Mouse (Mus musculus): ENCODE data around the gene Ciao2b. TPM values are rescaled to one million over a fixed set of nuclear protein-coding genes. Genes with fewer than 3 reads are reported as not detected.

Gene Ciao2b
- polyA plus RNA-seq, 1 experiment from 2014 or later: 92.6 TPM

GRCm38 (mm10) chr8:104628402-104628801 is 13.4 kb downstream of the Ciao2b start:
- H3K4me1 ChIP-seq (ENCODE audit: control insufficient read depth, insufficient read depth, low read length): peaks cover 13% of the 10 kb centered on the region; the same call in 1 of the 2 replicates
- no peak overlapping the region for H3K9ac ChIP-seq (ENCODE audit: low read length)
- no peaks in the 10 kb centered on the region for H3K9me3 ChIP-seq (replicated peaks; ENCODE audit: control insufficient read depth, low read length)
- WGBS: 94% methylated on average over 21 of the region's 21 CpGs
- no peak overlapping the region for H3K27ac ChIP-seq (ENCODE audit: low read length)
- no peak overlapping the region for H3K4me3 ChIP-seq (replicated peaks; ENCODE audit: low read length)
- no peaks in the 10 kb centered on the region for H3K36me3 ChIP-seq (ENCODE audit: control insufficient read depth, insufficient read depth, low read length)
- peaks cover 8% of the 10 kb centered on the region; the same call in 1 of the 2 replicates for H3K27me3 ChIP-seq (ENCODE audit: control insufficient read depth, insufficient read depth, low read length)
- ATAC-seq (ENCODE audit: insufficient read depth, low FRiP score): no peak
- H3K4me2 ChIP-seq (ENCODE audit: low read depth, low read length): no peak overlapping the region

GRCm38 (mm10) chr8:104627065-104627740 is 14.6 kb downstream of the Ciao2b start:
- ATAC-seq (ENCODE audit: insufficient read depth, low FRiP score): no peak
- no peak overlapping the region for H3K27ac ChIP-seq (ENCODE audit: low read length)
- no peaks in the 10 kb centered on the region for H3K36me3 ChIP-seq (ENCODE audit: control insufficient read depth, insufficient read depth, low read length)
- peaks cover 8% of the 10 kb centered on the region; the same call in 1 of the 2 replicates for H3K27me3 ChIP-seq (ENCODE audit: control insufficient read depth, insufficient read depth, low read length)
- no peak overlapping the region for H3K9ac ChIP-seq (ENCODE audit: low read length)
- H3K4me1 ChIP-seq (ENCODE audit: control insufficient read depth, insufficient read depth, low read length): peaks cover 10% of the 10 kb centered on the region; the same call in 1 of the 2 replicates
- no peak overlapping the region for H3K4me3 ChIP-seq (replicated peaks; ENCODE audit: low read length)
- WGBS: 73% methylated on average over 4 of the region's 4 CpGs
- H3K9me3 ChIP-seq (replicated peaks; ENCODE audit: control insufficient read depth, low read length): no peaks in the 10 kb centered on the region
- no peak overlapping the region for H3K4me2 ChIP-seq (ENCODE audit: low read depth, low read length)

GRCm38 (mm10) chr8:104624161-104624560 is 17.6 kb downstream of the Ciao2b start, which contains the start of gene Cdh16:
TSS of gene Cdh16 (minus strand) at chr8:104624396.
- 54% methylated on average over 6 of the region's 6 CpGs for WGBS
- Histone ChIP-seq H3K4me2 (ENCODE audit: low read depth, low read length) (no peak within 1 kb of the TSS), H3K9me3 (replicated peaks; ENCODE audit: control insufficient read depth, low read length) (no peaks in the 10 kb centered on the region), H3K4me3 (replicated peaks; ENCODE audit: low read length) (no peak within 1 kb of the TSS), H3K27ac (ENCODE audit: low read length) (no peak within 1 kb of the TSS), H3K27me3 (ENCODE audit: control insufficient read depth, insufficient read depth, low read length) (no peaks in the 10 kb centered on the region), H3K36me3 (ENCODE audit: control insufficient read depth, insufficient read depth, low read length) (no peaks in the 10 kb centered on the region), H3K4me1 (ENCODE audit: control insufficient read depth, insufficient read depth, low read length) (no peaks in the 10 kb centered on the region), H3K9ac (ENCODE audit: low read length) (no peak within 1 kb of the TSS)
- ATAC-seq (ENCODE audit: insufficient read depth, low FRiP score): no peak

- H3K9ac ChIP-seq (ENCODE audit: low read length): no peak overlapping the region
- no peak for ATAC-seq (ENCODE audit: insufficient read depth, low FRiP score)
- H3K4me2 ChIP-seq (ENCODE audit: low read depth, low read length): no peak overlapping the region
- H3K9me3 ChIP-seq (replicated peaks; ENCODE audit: control insufficient read depth, low read length): no peaks in the 10 kb centered on the region
- no peak overlapping the region for H3K27ac ChIP-seq (ENCODE audit: low read length)
- H3K27me3 ChIP-seq (ENCODE audit: control insufficient read depth, insufficient read depth, low read length): no peaks in the 10 kb centered on the region
- no peaks in the 10 kb centered on the region for H3K36me3 ChIP-seq (ENCODE audit: control insufficient read depth, insufficient read depth, low read length)
- H3K4me3 ChIP-seq (replicated peaks; ENCODE audit: low read length): no peak overlapping the region
- H3K4me1 ChIP-seq (ENCODE audit: control insufficient read depth, insufficient read depth, low read length): no peaks in the 10 kb centered on the region
- WGBS: 69% methylated on average over 5 of the region's 5 CpGs
These were observed 21.0 kb downstream of the Ciao2b start for GRCm38 (mm10) chr8:104620765-104621164.

GRCm38 (mm10) chr8:104613119-104613518 is 28.6 kb downstream of the Ciao2b start:
- ATAC-seq (ENCODE audit: insufficient read depth, low FRiP score): no peak
- no peaks in the 10 kb centered on the region for H3K27me3 ChIP-seq (ENCODE audit: control insufficient read depth, insufficient read depth, low read length)
- no peak overlapping the region for H3K4me3 ChIP-seq (replicated peaks; ENCODE audit: low read length)
- no peak overlapping the region for H3K27ac ChIP-seq (ENCODE audit: low read length)
- H3K4me2 ChIP-seq (ENCODE audit: low read depth, low read length): no peak overlapping the region
- H3K4me1 ChIP-seq (ENCODE audit: control insufficient read depth, insufficient read depth, low read length): no peaks in the 10 kb centered on the region
- no peaks in the 10 kb centered on the region for H3K36me3 ChIP-seq (ENCODE audit: control insufficient read depth, insufficient read depth, low read length)
- no peaks in the 10 kb centered on the region for H3K9me3 ChIP-seq (replicated peaks; ENCODE audit: control insufficient read depth, low read length)
- WGBS: 66% methylated on average over 4 of the region's 4 CpGs
- H3K9ac ChIP-seq (ENCODE audit: low read length): no peak overlapping the region

GRCm38 (mm10) chr8:104611613-104612012 is 30.2 kb downstream of the Ciao2b start:
- WGBS: 32% methylated on average over 4 of the region's 4 CpGs
- H3K9me3 ChIP-seq (replicated peaks; ENCODE audit: control insufficient read depth, low read length): no peaks in the 10 kb centered on the region
- no peak overlapping the region for H3K4me3 ChIP-seq (replicated peaks; ENCODE audit: low read length)
- peak overlapping the region; percentile 23; the same call in 1 of the 2 replicates for H3K27ac ChIP-seq (ENCODE audit: low read length)
- H3K27me3 ChIP-seq (ENCODE audit: control insufficient read depth, insufficient read depth, low read length): no peaks in the 10 kb centered on the region
- H3K36me3 ChIP-seq (ENCODE audit: control insufficient read depth, insufficient read depth, low read length): no peaks in the 10 kb centered on the region
- H3K4me2 ChIP-seq (ENCODE audit: low read depth, low read length): no peak overlapping the region
- no peak overlapping the region for H3K9ac ChIP-seq (ENCODE audit: low read length)
- peak; percentile 41; the same call in 1 of the 2 replicates for ATAC-seq (ENCODE audit: insufficient read depth, low FRiP score)
- no peaks in the 10 kb centered on the region for H3K4me1 ChIP-seq (ENCODE audit: control insufficient read depth, insufficient read depth, low read length)

GRCm38 (mm10) chr8:104610185-104610766 is 31.5 kb downstream of the Ciao2b start:
- no peaks in the 10 kb centered on the region for H3K36me3 ChIP-seq (ENCODE audit: control insufficient read depth, insufficient read depth, low read length)
- ATAC-seq (ENCODE audit: insufficient read depth, low FRiP score): no peak
- H3K9me3 ChIP-seq (replicated peaks; ENCODE audit: control insufficient read depth, low read length): no peaks in the 10 kb centered on the region
- H3K4me1 ChIP-seq (ENCODE audit: control insufficient read depth, insufficient read depth, low read length): no peaks in the 10 kb centered on the region
- WGBS: 66% methylated on average over 12 of the region's 12 CpGs
- no peaks in the 10 kb centered on the region for H3K27me3 ChIP-seq (ENCODE audit: control insufficient read depth, insufficient read depth, low read length)
- H3K27ac ChIP-seq (ENCODE audit: low read length): no peak overlapping the region
- no peak overlapping the region for H3K9ac ChIP-seq (ENCODE audit: low read length)
- no peak overlapping the region for H3K4me2 ChIP-seq (ENCODE audit: low read depth, low read length)
- no peak overlapping the region for H3K4me3 ChIP-seq (replicated peaks; ENCODE audit: low read length)

- Histone ChIP-seq H3K27me3 (ENCODE audit: control insufficient read depth, insufficient read depth, low read length) (no peaks in the 10 kb centered on the region), H3K4me1 (ENCODE audit: control insufficient read depth, insufficient read depth, low read length) (no peaks in the 10 kb centered on the region), H3K9ac (ENCODE audit: low read length) (no peak overlapping the region), H3K9me3 (replicated peaks; ENCODE audit: control insufficient read depth, low read length) (no peaks in the 10 kb centered on the region), H3K27ac (ENCODE audit: low read length) (no peak overlapping the region), H3K4me2 (ENCODE audit: low read depth, low read length) (no peak overlapping the region), H3K4me3 (replicated peaks; ENCODE audit: low read length) (no peak overlapping the region), H3K36me3 (ENCODE audit: control insufficient read depth, insufficient read depth, low read length) (no peaks in the 10 kb centered on the region)
- WGBS: 71% methylated on average over 8 of the region's 8 CpGs
- ATAC-seq (ENCODE audit: insufficient read depth, low FRiP score): no peak
These were observed 32.5 kb downstream of the Ciao2b start for GRCm38 (mm10) chr8:104609222-104609621.

- no peak for ATAC-seq (ENCODE audit: insufficient read depth, low FRiP score)
- Histone ChIP-seq H3K9me3 (replicated peaks; ENCODE audit: control insufficient read depth, low read length) (no peaks in the 10 kb centered on the region), H3K27me3 (ENCODE audit: control insufficient read depth, insufficient read depth, low read length) (no peaks in the 10 kb centered on the region), H3K4me1 (ENCODE audit: control insufficient read depth, insufficient read depth, low read length) (no peaks in the 10 kb centered on the region), H3K4me2 (ENCODE audit: low read depth, low read length) (no peak overlapping the region), H3K9ac (ENCODE audit: low read length) (no peak overlapping the region), H3K27ac (ENCODE audit: low read length) (no peak overlapping the region), H3K36me3 (ENCODE audit: control insufficient read depth, insufficient read depth, low read length) (no peaks in the 10 kb centered on the region), H3K4me3 (replicated peaks; ENCODE audit: low read length) (no peak overlapping the region)
- WGBS: 82% methylated on average over 2 of the region's 2 CpGs
These were observed 33.8 kb downstream of the Ciao2b start for GRCm38 (mm10) chr8:104607944-104608343.

Measured in stomach, embryonic 16.5 days (tissue).